Mouse (Mus musculus) spleen, adult 2 months (tissue): ENCODE data around the gene Tox3.

Experiments
- CTCF ChIP-seq: fragments of 200-500 bp; IDR thresholded peaks from 2 replicates; pipeline ENCODE4 v1.5.1; 2011; ENCODE audit warnings: mild to moderate bottlenecking, inconsistent platforms; ENCODE audit not compliant: insufficient read depth, insufficient read length, insufficient replicate concordance; ENCODE audit errors: extremely low read depth
- POLR2A ChIP-seq: fragments of 200-500 bp; IDR thresholded peaks from 2 replicates; pipeline ENCODE4 v1.6.1; 2011; ENCODE audit warnings: low read depth, low read length, inconsistent platforms

- TF ChIP-seq CTCF, result no peak
- TF ChIP-seq POLR2A, result no peak
Observed at GRCm38 (mm10) chr8:90322701-90323439, 25.3 kb downstream of the Tox3 start.
